Mouse (Mus musculus): Measurements from ENCODE around the gene Slfn3. TPM values are rescaled to one million over a fixed set of nuclear protein-coding genes. Genes with fewer than 3 reads are reported as not detected.
"Not testable (repeated sequence)": the region's sequence is repeated elsewhere in the genome, so short reads cannot be mapped to it uniquely, and the experiment has no call there.

Gene Slfn3
- polyA plus RNA-seq, 1 experiment from 2014 or later = 0.77 TPM

GRCm38 (mm10) chr11:83239811-83240210 lies 48.7 kb downstream of the Slfn3 start:
- no peaks in the 10 kb centered on the region for H3K4me1 ChIP-seq (ENCODE audit: control insufficient read depth, insufficient read depth, low read length)
- WGBS = 23% methylated on average over 2 of the region's 2 CpGs

GRCm38 (mm10) chr11:83257211-83257610 lies 66.1 kb downstream of the Slfn3 start:
- not testable (repeated sequence) for H3K4me1 ChIP-seq (ENCODE audit: control insufficient read depth, insufficient read depth, low read length); H3K4me3 ChIP-seq (ENCODE audit: low read depth, low read length); H3K9me3 ChIP-seq (ENCODE audit: control insufficient read depth, low read depth, low read length); H3K27me3 ChIP-seq (ENCODE audit: control insufficient read depth, insufficient read depth, low read length); H3K27ac ChIP-seq (ENCODE audit: low read length); H3K9ac ChIP-seq (replicated peaks; ENCODE audit: low read depth, low read length); H3K4me2 ChIP-seq (replicated peaks; ENCODE audit: low read depth, low read length); ATAC-seq (ENCODE audit: insufficient number of reproducible peaks, insufficient read depth, low FRiP score, low read depth); H3K36me3 ChIP-seq (ENCODE audit: control insufficient read depth, insufficient read depth, low read length)
- WGBS = 33% methylated on average over 5 of the region's 5 CpGs

More at GRCm38 (mm10) chr11:83239811-83240210, 48.7 kb downstream of the Slfn3 start:
- no peak overlapping the region for H3K27ac ChIP-seq (ENCODE audit: low read length)
- no peak overlapping the region for H3K9ac ChIP-seq (replicated peaks; ENCODE audit: low read depth, low read length)
- no peaks in the 10 kb centered on the region for H3K9me3 ChIP-seq (ENCODE audit: control insufficient read depth, low read depth, low read length)
- no peak overlapping the region for H3K4me2 ChIP-seq (replicated peaks; ENCODE audit: low read depth, low read length)
- H3K36me3 ChIP-seq (ENCODE audit: control insufficient read depth, insufficient read depth, low read length) = no peaks in the 10 kb centered on the region
- H3K27me3 ChIP-seq (ENCODE audit: control insufficient read depth, insufficient read depth, low read length) = no peaks in the 10 kb centered on the region
- no peak for ATAC-seq (ENCODE audit: insufficient number of reproducible peaks, insufficient read depth, low FRiP score, low read depth)
- no peak overlapping the region for H3K4me3 ChIP-seq (ENCODE audit: low read depth, low read length)

- no peaks in the 10 kb centered on the region for H3K4me1 ChIP-seq (ENCODE audit: control insufficient read depth, insufficient read depth, low read length)
- H3K36me3 ChIP-seq (ENCODE audit: control insufficient read depth, insufficient read depth, low read length) = no peaks in the 10 kb centered on the region
- no peak overlapping the region for H3K4me3 ChIP-seq (ENCODE audit: low read depth, low read length)
- no peaks in the 10 kb centered on the region for H3K27me3 ChIP-seq (ENCODE audit: control insufficient read depth, insufficient read depth, low read length)
- H3K27ac ChIP-seq (ENCODE audit: low read length) = no peak overlapping the region
- no peak for ATAC-seq (ENCODE audit: insufficient number of reproducible peaks, insufficient read depth, low FRiP score, low read depth)
- WGBS = 95% methylated on average over 1 of the region's 1 CpGs
- H3K4me2 ChIP-seq (replicated peaks; ENCODE audit: low read depth, low read length) = no peak overlapping the region
- H3K9ac ChIP-seq (replicated peaks; ENCODE audit: low read depth, low read length) = no peak overlapping the region
- H3K9me3 ChIP-seq (ENCODE audit: control insufficient read depth, low read depth, low read length) = no peaks in the 10 kb centered on the region
These were observed 71.5 kb downstream of the Slfn3 start for GRCm38 (mm10) chr11:83262673-83263072.

- WGBS = 60% methylated on average over 3 of the region's 3 CpGs
- Histone ChIP-seq H3K9ac (replicated peaks; ENCODE audit: low read depth, low read length) (no peak overlapping the region), H3K4me1 (ENCODE audit: control insufficient read depth, insufficient read depth, low read length) (no peaks in the 10 kb centered on the region), H3K4me3 (ENCODE audit: low read depth, low read length) (no peak overlapping the region), H3K9me3 (ENCODE audit: control insufficient read depth, low read depth, low read length) (no peaks in the 10 kb centered on the region), H3K27ac (ENCODE audit: low read length) (no peak overlapping the region), H3K36me3 (ENCODE audit: control insufficient read depth, insufficient read depth, low read length) (no peaks in the 10 kb centered on the region), H3K27me3 (ENCODE audit: control insufficient read depth, insufficient read depth, low read length) (no peaks in the 10 kb centered on the region), H3K4me2 (replicated peaks; ENCODE audit: low read depth, low read length) (no peak overlapping the region)
- no peak for ATAC-seq (ENCODE audit: insufficient number of reproducible peaks, insufficient read depth, low FRiP score, low read depth)
These were observed 72.0 kb downstream of the Slfn3 start for GRCm38 (mm10) chr11:83263146-83263545.

Other genes with a start within 250 kb of the Slfn3 start
- 1.3 and 1.8 TPM in 2 replicates for gene Slfn5, start 240.0 kb upstream of the Slfn3 start, polyA plus RNA-seq (2014; fragmentation: Nextera tagmentation; extraction: Ambion mirVana)
- 30.6 and 35.9 TPM in 2 replicates for gene Slfn9, start 199.5 kb upstream of the Slfn3 start, polyA plus RNA-seq (2014; fragmentation: Nextera tagmentation; extraction: Ambion mirVana)
- 0.78 and 0.86 TPM in 2 replicates for gene Slfn8, start 170.5 kb upstream of the Slfn3 start, polyA plus RNA-seq (2014; fragmentation: Nextera tagmentation; extraction: Ambion mirVana)
- gene Slfn2, start 126.2 kb upstream of the Slfn3 start, polyA plus RNA-seq (2014; fragmentation: Nextera tagmentation; extraction: Ambion mirVana) = 3.4 and 4.9 TPM in 2 replicates
- 0.22 TPM in 1 of 2 replicates, not detected in the other for gene Slfn1, start 74.5 kb upstream of the Slfn3 start, polyA plus RNA-seq (2014; fragmentation: Nextera tagmentation; extraction: Ambion mirVana)
- gene Slfn4, start 16.1 kb upstream of the Slfn3 start, polyA plus RNA-seq (2014; fragmentation: Nextera tagmentation; extraction: Ambion mirVana) = 0.19 TPM in 1 of 2 replicates, not detected in the other
- 0.14 TPM in 1 of 2 replicates, not detected in the other for gene Slfn14, start 95.4 kb downstream of the Slfn3 start, polyA plus RNA-seq (2014; fragmentation: Nextera tagmentation; extraction: Ambion mirVana)
- gene Ap2b1, start 107.7 kb downstream of the Slfn3 start, polyA plus RNA-seq (2014; fragmentation: Nextera tagmentation; extraction: Ambion mirVana) = 68.6 and 72.3 TPM in 2 replicates
- 15.9 and 16.7 TPM in 2 replicates for gene Pex12, start 111.3 kb downstream of the Slfn3 start, polyA plus RNA-seq (2014; fragmentation: Nextera tagmentation; extraction: Ambion mirVana)
- gene Rasl10b, start 217.8 kb downstream of the Slfn3 start, polyA plus RNA-seq (2014; fragmentation: Nextera tagmentation; extraction: Ambion mirVana) = 0.62 and 1.1 TPM in 2 replicates
- gene Gas2l2, start 238.1 kb downstream of the Slfn3 start, polyA plus RNA-seq (2014; fragmentation: Nextera tagmentation; extraction: Ambion mirVana) = 0.10 TPM in 1 of 2 replicates, not detected in the other
- 1.5 TPM in 1 of 2 replicates, not detected in the other for gene 1700020L24Rik, start 246.3 kb downstream of the Slfn3 start, polyA plus RNA-seq (2014; fragmentation: Nextera tagmentation; extraction: Ambion mirVana)